ENCODE assay signal across 8 mouse cellular contexts in the genomic region with DNA sequence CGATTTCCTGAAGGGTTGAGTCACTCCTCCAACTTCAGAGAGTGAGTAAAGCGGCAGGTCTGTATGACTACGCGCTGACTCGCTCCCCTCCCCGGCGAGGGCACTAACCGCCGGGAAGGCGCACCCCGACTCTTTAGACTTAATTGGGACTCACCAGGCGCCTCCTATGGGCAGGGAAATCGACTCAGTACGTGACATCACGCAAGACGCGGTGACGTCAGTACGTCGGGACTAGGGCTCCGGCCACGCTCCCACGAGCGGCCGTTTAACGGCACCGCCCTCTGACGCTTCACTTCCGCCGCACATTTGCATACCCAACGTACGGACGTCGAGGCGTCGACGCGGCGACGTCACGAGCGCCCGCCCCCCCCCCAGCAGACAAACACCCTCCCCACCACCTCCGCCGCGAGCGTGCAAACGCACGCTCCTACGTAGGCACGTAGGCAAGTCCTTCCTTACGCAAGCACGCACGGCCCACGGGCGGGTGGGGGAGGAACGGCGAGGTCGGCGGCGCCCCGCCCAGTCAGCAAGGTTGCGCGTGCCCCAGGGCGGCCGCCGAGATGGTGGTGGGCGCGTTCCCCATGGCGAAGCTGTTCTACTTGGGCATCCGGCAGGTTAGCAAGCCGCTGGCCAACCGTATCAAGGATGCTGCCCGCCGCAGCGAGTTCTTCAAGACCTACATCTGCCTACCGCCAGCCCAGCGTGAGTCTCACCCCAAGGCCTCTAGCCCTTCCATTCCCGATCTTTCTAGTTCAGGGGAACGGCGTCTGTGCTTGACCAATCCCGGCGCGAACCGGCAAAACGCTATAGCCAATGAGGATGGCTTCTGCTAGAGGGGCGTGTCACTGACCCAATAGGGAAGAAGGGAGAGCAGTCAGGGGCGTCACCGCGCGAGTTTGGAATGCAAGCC. TPM values are rescaled to one million over a fixed set of nuclear protein-coding genes. Genes with fewer than 3 reads are reported as not detected.
DNase-seq lines count a peak whose midpoint lies in the region; ATAC-seq lines count a peak whose summit lies in the region.

A gene (plus strand): TSS at position 452 of the 910 bp plus-strand sequence.

- H3K9ac ChIP-seq in kidney, embryonic 15.5 days = peak within 1 kb of the TSS; percentile 79

- H3K36me3 ChIP-seq in heart, embryonic 10.5 days = peaks cover 37% of the 10 kb centered on the region
- H3K36me3 ChIP-seq in kidney, embryonic 15.5 days = peaks cover 25% of the 10 kb centered on the region; the same call in 1 of the 2 replicates

- WGBS in heart, embryonic 10.5 days = under 1% methylated on average over 91 of the region's 91 CpGs
- under 1% methylated on average over 86 of the region's 91 CpGs for WGBS in kidney, embryonic 15.5 days

- ATAC-seq in erythroblast, adult 5-6 weeks (replicated peaks; ENCODE audit: low FRiP score, poor library complexity, severe bottlenecking) = peak; percentile 78
- ATAC-seq in kidney, embryonic 15.5 days (replicated peaks; ENCODE audit: low FRiP score) = peak; percentile 94
- ATAC-seq in monocyte, adult 5-6 weeks (replicated peaks; ENCODE audit: insufficient number of reproducible peaks, low FRiP score, low TSS enrichment, poor library complexity, severe bottlenecking) = peak; percentile 83

- H3K4me2 ChIP-seq in kidney, embryonic 15.5 days = peak within 1 kb of the TSS; percentile 87

- H3K27ac ChIP-seq in heart, embryonic 10.5 days = peak within 1 kb of the TSS; percentile 96
- H3K27ac ChIP-seq in kidney, embryonic 15.5 days = peak within 1 kb of the TSS; percentile 100

- H3K27me3 ChIP-seq in heart, embryonic 10.5 days (ENCODE audit: insufficient read depth, poor library complexity, severe bottlenecking) = no peaks in the 10 kb centered on the region
- H3K27me3 ChIP-seq in kidney, embryonic 15.5 days = no peaks in the 10 kb centered on the region

- peaks cover 20% of the 10 kb centered on the region for H3K4me1 ChIP-seq in heart, embryonic 10.5 days
- peaks cover 33% of the 10 kb centered on the region for H3K4me1 ChIP-seq in kidney, embryonic 15.5 days

- H3K9me3 ChIP-seq in heart, embryonic 10.5 days = no peaks in the 10 kb centered on the region
- H3K9me3 ChIP-seq in kidney, embryonic 15.5 days (replicated peaks) = no peaks in the 10 kb centered on the region

- H3K4me3 ChIP-seq in heart, embryonic 10.5 days = peak within 1 kb of the TSS; percentile 75
- peak within 1 kb of the TSS; percentile 78 for H3K4me3 ChIP-seq in kidney, embryonic 15.5 days (replicated peaks)

- peak; percentile 99 for DNase-seq in B cell, adult 2 months
- DNase-seq in brain, adult 2 months (ENCODE audit: low read depth, low spot score) = peak; percentile 100
- peak; percentile 100 for DNase-seq in heart, embryonic 10.5 days (ENCODE audit: low spot score)
- DNase-seq in liver = peak; percentile 99
- DNase-seq in spleen, postnatal 4 days (ENCODE audit: low spot score in 2 of 2) = peak; percentile 98

RNA-seq across cellular contexts. Expression of the gene that starts here (rescaled TPM):
- total RNA-seq in erythroblast, adult 5-6 weeks (2015; ENCODE audit: low replicate concordance) = 6.5 and 7.7 TPM in 2 replicates
- 2.1 and 5.6 TPM in 2 replicates for total RNA-seq in erythroblast, adult 5-6 weeks (2017; ENCODE audit: low replicate concordance)
- 46.8 and 47.9 TPM in 2 replicates for polyA plus RNA-seq in heart, embryonic 10.5 days (2016; fragmentation: Nextera tagmentation; extraction: Ambion mirVana)
- polyA plus RNA-seq in kidney, embryonic 15.5 days (2015; fragmentation: Nextera tagmentation; extraction: Ambion mirVana) = 38.8 and 40.5 TPM in 2 replicates
- total RNA-seq in monocyte, adult 5-6 weeks (2017) = 11.5 to 32.0 TPM (median 14.7 TPM) in 3 replicates

Comparison
In these comparisons a context has a peak if more than half of its experiments do, and no peak if none do; other contexts are left out.
1. Peak in every context shown above with its lines: DNase-seq, ATAC-seq, H3K4me3 ChIP-seq and H3K27ac ChIP-seq.